Mouse (Mus musculus): ENCODE data around the gene Map1s. TPM values are rescaled to one million over a fixed set of nuclear protein-coding genes. Genes with fewer than 3 reads are reported as not detected.

The Map1s gene
- polyA plus RNA-seq, 1 experiment from 2014 or later = 30.9 TPM

GRCm38 (mm10) chr8:70880546-70880945, 25.2 kb upstream of the Map1s start:
- no peak overlapping the region for H3K9ac ChIP-seq
- H3K9me3 ChIP-seq (replicated peaks) = no peaks in the 10 kb centered on the region
- H3K4me2 ChIP-seq = no peak overlapping the region
- peaks cover 32% of the 10 kb centered on the region for H3K27me3 ChIP-seq (replicated peaks)
- no peak overlapping the region for H3K27ac ChIP-seq
- no peak overlapping the region for H3K4me3 ChIP-seq
- H3K36me3 ChIP-seq = no peaks in the 10 kb centered on the region
- no peak for ATAC-seq
- peaks cover 21% of the 10 kb centered on the region for H3K4me1 ChIP-seq
- WGBS (ENCODE audit: insufficient replicate concordance) = 24% methylated on average over 11 of the region's 11 CpGs

GRCm38 (mm10) chr8:70884186-70884585, 21.5 kb upstream of the Map1s start:
- Histone ChIP-seq H3K4me3 (no peak overlapping the region), H3K27ac (no peak overlapping the region), H3K4me1 (peaks cover 20% of the 10 kb centered on the region), H3K9me3 (replicated peaks) (no peaks in the 10 kb centered on the region), H3K36me3 (no peaks in the 10 kb centered on the region), H3K4me2 (no peak overlapping the region), H3K9ac (no peak overlapping the region), H3K27me3 (replicated peaks) (peaks cover 59% of the 10 kb centered on the region)
- no peak for ATAC-seq
- 66% methylated on average over 4 of the region's 4 CpGs for WGBS (ENCODE audit: insufficient replicate concordance)

- no peaks in the 10 kb centered on the region for H3K9me3 ChIP-seq (replicated peaks)
- no peak for ATAC-seq
- H3K27me3 ChIP-seq (replicated peaks) = peaks cover 59% of the 10 kb centered on the region
- no peak overlapping the region for H3K9ac ChIP-seq
- H3K27ac ChIP-seq = no peak overlapping the region
- H3K4me1 ChIP-seq = peaks cover 20% of the 10 kb centered on the region
- 68% methylated on average over 10 of the region's 10 CpGs for WGBS (ENCODE audit: insufficient replicate concordance)
- H3K4me3 ChIP-seq = no peak overlapping the region
- H3K36me3 ChIP-seq = no peaks in the 10 kb centered on the region
- H3K4me2 ChIP-seq = no peak overlapping the region
Measured at GRCm38 (mm10) chr8:70884683-70885082, 21.0 kb upstream of the Map1s start.

GRCm38 (mm10) chr8:70885612-70886011, 20.1 kb upstream of the Map1s start:
- H3K27ac ChIP-seq = no peak overlapping the region
- H3K4me2 ChIP-seq = no peak overlapping the region
- WGBS (ENCODE audit: insufficient replicate concordance) = 14% methylated on average over 12 of the region's 12 CpGs
- H3K9me3 ChIP-seq (replicated peaks) = no peaks in the 10 kb centered on the region
- no peak for ATAC-seq
- H3K27me3 ChIP-seq (replicated peaks) = peaks cover 58% of the 10 kb centered on the region
- H3K4me3 ChIP-seq = no peak overlapping the region
- no peaks in the 10 kb centered on the region for H3K36me3 ChIP-seq
- peaks cover 20% of the 10 kb centered on the region for H3K4me1 ChIP-seq
- H3K9ac ChIP-seq = no peak overlapping the region

- H3K27me3 ChIP-seq (replicated peaks) = peaks cover 75% of the 10 kb centered on the region
- H3K4me3 ChIP-seq = no peak overlapping the region
- H3K9me3 ChIP-seq (replicated peaks) = no peaks in the 10 kb centered on the region
Measured at GRCm38 (mm10) chr8:70887669-70888068, 18.1 kb upstream of the Map1s start.

GRCm38 (mm10) chr8:70890656-70891055, 15.1 kb upstream of the Map1s start:
- peaks cover 86% of the 10 kb centered on the region for H3K27me3 ChIP-seq (replicated peaks)
- no peaks in the 10 kb centered on the region for H3K9me3 ChIP-seq (replicated peaks)
- peaks cover 27% of the 10 kb centered on the region for H3K36me3 ChIP-seq
- H3K9ac ChIP-seq = no peak overlapping the region
- H3K4me1 ChIP-seq = peaks cover 41% of the 10 kb centered on the region
- no peak for ATAC-seq
- no peak overlapping the region for H3K27ac ChIP-seq
- H3K4me3 ChIP-seq = no peak overlapping the region
- no peak overlapping the region for H3K4me2 ChIP-seq
- WGBS (ENCODE audit: insufficient replicate concordance) = 86% methylated on average over 5 of the region's 5 CpGs

More at GRCm38 (mm10) chr8:70887669-70888068, 18.1 kb upstream of the Map1s start:
- Histone ChIP-seq H3K9ac (no peak overlapping the region), H3K4me2 (peak overlapping the region; percentile 41), H3K4me1 (peaks cover 36% of the 10 kb centered on the region), H3K27ac (no peak overlapping the region), H3K36me3 (no peaks in the 10 kb centered on the region)
- peak; percentile 64 for ATAC-seq
- WGBS (ENCODE audit: insufficient replicate concordance) = 6% methylated on average over 18 of the region's 18 CpGs

GRCm38 (mm10) chr8:70891356-70891755, 14.4 kb upstream of the Map1s start:
- Histone ChIP-seq H3K9me3 (replicated peaks) (no peaks in the 10 kb centered on the region), H3K27ac (no peak overlapping the region), H3K4me3 (peak overlapping the region; percentile 23; the same call in 1 of the 2 replicates), H3K4me2 (peak overlapping the region; percentile 43; the same call in 1 of the 2 replicates), H3K36me3 (peaks cover 34% of the 10 kb centered on the region), H3K27me3 (replicated peaks) (peaks cover 79% of the 10 kb centered on the region), H3K9ac (no peak overlapping the region), H3K4me1 (peaks cover 48% of the 10 kb centered on the region)
- no peak for ATAC-seq
- WGBS (ENCODE audit: insufficient replicate concordance) = 12% methylated on average over 21 of the region's 21 CpGs

GRCm38 (mm10) chr8:70892022-70892895, 13.5 kb upstream of the Map1s start, which contains the start of gene Slc5a5:
Gene Slc5a5, minus strand, starts transcription at chr8:70892757.
- WGBS (ENCODE audit: insufficient replicate concordance) = 5% methylated on average over 80 of the region's 80 CpGs
- Histone ChIP-seq H3K9me3 (replicated peaks) (no peaks in the 10 kb centered on the region), H3K9ac (0 out of 2 replicates have a peak within 1 kb of the TSS, but pooled peaks have one; percentile 20), H3K27me3 (replicated peaks) (peaks cover 71% of the 10 kb centered on the region), H3K4me1 (peaks cover 50% of the 10 kb centered on the region), H3K36me3 (peaks cover 35% of the 10 kb centered on the region), H3K4me3 (peak within 1 kb of the TSS; percentile 23), H3K27ac (no peak within 1 kb of the TSS), H3K4me2 (peak within 1 kb of the TSS; percentile 43)
- ATAC-seq = no peak

GRCm38 (mm10) chr8:70892896-70893655, 12.7 kb upstream of the Map1s start:
- H3K9me3 ChIP-seq (replicated peaks) = no peaks in the 10 kb centered on the region
- peak overlapping the region; percentile 23 for H3K4me3 ChIP-seq
- H3K4me1 ChIP-seq = peaks cover 42% of the 10 kb centered on the region
- H3K9ac ChIP-seq = 0 out of 2 replicates have a peak overlapping the region, but pooled peaks have one; percentile 20
- 22% methylated on average over 20 of the region's 20 CpGs for WGBS (ENCODE audit: insufficient replicate concordance)
- peak overlapping the region; percentile 43 for H3K4me2 ChIP-seq
- peaks cover 35% of the 10 kb centered on the region for H3K36me3 ChIP-seq
- peaks cover 63% of the 10 kb centered on the region for H3K27me3 ChIP-seq (replicated peaks)
- H3K27ac ChIP-seq = no peak overlapping the region
- no peak for ATAC-seq

- Histone ChIP-seq H3K9ac (no peak overlapping the region), H3K4me1 (peaks cover 48% of the 10 kb centered on the region), H3K4me2 (no peak overlapping the region), H3K9me3 (replicated peaks) (no peaks in the 10 kb centered on the region), H3K36me3 (peaks cover 35% of the 10 kb centered on the region), H3K27ac (peak overlapping the region; percentile 74; the same call in 1 of the 2 replicates), H3K4me3 (no peak overlapping the region), H3K27me3 (replicated peaks) (peaks cover 55% of the 10 kb centered on the region)
- 22% methylated on average over 12 of the region's 12 CpGs for WGBS (ENCODE audit: insufficient replicate concordance)
- peak; percentile 42; the same call in 1 of the 2 replicates for ATAC-seq
Measured at GRCm38 (mm10) chr8:70893656-70894384, 11.9 kb upstream of the Map1s start.

GRCm38 (mm10) chr8:70894385-70894720, 11.4 kb upstream of the Map1s start:
- Histone ChIP-seq H3K4me2 (no peak overlapping the region), H3K9me3 (replicated peaks) (no peaks in the 10 kb centered on the region), H3K4me1 (peaks cover 52% of the 10 kb centered on the region), H3K27ac (peak overlapping the region; percentile 74; the same call in 1 of the 2 replicates), H3K4me3 (no peak overlapping the region), H3K9ac (no peak overlapping the region), H3K27me3 (replicated peaks) (peaks cover 50% of the 10 kb centered on the region), H3K36me3 (peaks cover 35% of the 10 kb centered on the region)
- WGBS (ENCODE audit: insufficient replicate concordance) = 65% methylated on average over 2 of the region's 2 CpGs
- ATAC-seq = no peak

Measured in liver, embryonic 12.5 days (tissue).